Mouse (Mus musculus) embryonic facial prominence, embryonic 10.5 days (tissue): Measurements from ENCODE around the gene Tbc1d7. TPM values are rescaled to one million over a fixed set of nuclear protein-coding genes. Genes with fewer than 3 reads are reported as not detected.

ENCODE experiments used
- DNase-seq: peaks from one replicate; pipeline ENCODE4 v3.0.0-alpha.2; 2017; ENCODE audit warnings: low spot score
- H3K27ac ChIP-seq: fragments of 300-500 bp; sonication (generic); replicated peaks from 2 replicates; pipeline ENCODE4 v1.5.1; 2016; ENCODE audit warnings: mild to moderate bottlenecking
- H3K27me3 ChIP-seq: fragments of 300-500 bp; sonication (generic); replicated peaks from 2 replicates; pipeline ENCODE4 v1.6.1; 2016; ENCODE audit warnings: low read depth, mild to moderate bottlenecking; ENCODE audit not compliant: poor library complexity, severe bottlenecking
- H3K36me3 ChIP-seq: fragments of 300-500 bp; sonication (generic); replicated peaks from 2 replicates; pipeline ENCODE4 v1.6.1; 2016; ENCODE audit warnings: mild to moderate bottlenecking, moderate library complexity
- H3K4me1 ChIP-seq: fragments of 300-500 bp; sonication (generic); 2 replicates; pipeline ENCODE4 v1.6.1; 2016
- H3K4me3 ChIP-seq: fragments of 300-500 bp; sonication (generic); 2 replicates; pipeline ENCODE4 v1.5.1; 2016; ENCODE audit warnings: mild to moderate bottlenecking, moderate library complexity
- H3K9me3 ChIP-seq: fragments of 300-500 bp; sonication (generic); 2 replicates; pipeline ENCODE4 v1.6.1; 2016; ENCODE audit warnings: mild to moderate bottlenecking
- WGBS: fragments of 180-500 bp; shearing (Covaris S2); methylation state at CpG from one replicate; pipeline ENCODE4 v1.1.7; 2016; 5-methylcytosine and 5-hydroxymethylcytosine counted together
- polyA plus RNA-seq: library from polyadenylated mRNA; unstranded; fragments of >200 nt; fragmentation: Nextera tagmentation; extraction: Ambion mirVana; gene quantifications from 2 replicates; pipeline ENCODE4 v1.2.1, GENCODE M21; 2016

The Tbc1d7 gene
- polyA plus RNA-seq, 1 experiment from 2014 or later, result 64.8 TPM

- H3K9me3 ChIP-seq, result no peaks in the 10 kb centered on the region
- H3K27me3 ChIP-seq, result no peaks in the 10 kb centered on the region
- WGBS, result 29% methylated on average over 2 of the region's 2 CpGs
- no peaks in the 10 kb centered on the region for H3K36me3 ChIP-seq
- peaks cover 19% of the 10 kb centered on the region for H3K4me1 ChIP-seq
- H3K4me3 ChIP-seq, result no peak overlapping the region
- H3K27ac ChIP-seq, result no peak overlapping the region
- DNase-seq, result no peak
Measured at GRCm38 (mm10) chr13:43191290-43191689, 20.0 kb upstream of the Tbc1d7 start.

GRCm38 (mm10) chr13:43187736-43188135, 16.4 kb upstream of the Tbc1d7 start:
- H3K27me3 ChIP-seq, result no peaks in the 10 kb centered on the region
- H3K9me3 ChIP-seq, result no peaks in the 10 kb centered on the region
- no peak for DNase-seq
- H3K27ac ChIP-seq, result no peak overlapping the region
- no peak overlapping the region for H3K4me3 ChIP-seq
- H3K4me1 ChIP-seq, result peaks cover 34% of the 10 kb centered on the region
- WGBS, result 91% methylated on average over 4 of the region's 4 CpGs
- H3K36me3 ChIP-seq, result no peaks in the 10 kb centered on the region

- H3K27me3 ChIP-seq, result peaks cover 14% of the 10 kb centered on the region; the same call in 1 of the 2 replicates
- H3K4me3 ChIP-seq, result peak overlapping the region; percentile 43
- H3K27ac ChIP-seq, result peak overlapping the region; percentile 51
Measured at GRCm38 (mm10) chr13:43183248-43184055, 12.2 kb upstream of the Tbc1d7 start.

GRCm38 (mm10) chr13:43182465-43183201, 11.3 kb upstream of the Tbc1d7 start:
- Histone ChIP-seq H3K4me1 (peaks cover 29% of the 10 kb centered on the region), H3K36me3 (no peaks in the 10 kb centered on the region), H3K27me3 (peaks cover 14% of the 10 kb centered on the region; the same call in 1 of the 2 replicates), H3K9me3 (no peaks in the 10 kb centered on the region), H3K4me3 (peak overlapping the region; percentile 43), H3K27ac (peak overlapping the region; percentile 51; the same call in 1 of the 2 replicates)
- WGBS, result 26% methylated on average over 14 of the region's 14 CpGs
- DNase-seq, result peak; percentile 85

More at GRCm38 (mm10) chr13:43183248-43184055, 12.2 kb upstream of the Tbc1d7 start:
- Histone ChIP-seq H3K9me3 (no peaks in the 10 kb centered on the region), H3K4me1 (peaks cover 29% of the 10 kb centered on the region), H3K36me3 (no peaks in the 10 kb centered on the region)
- whole genome bisulfite sequencing, result 62% methylated on average over 8 of the region's 8 CpGs
- no peak for DNase-seq

- no peak overlapping the region for H3K27ac ChIP-seq
- H3K4me3 ChIP-seq, result no peak overlapping the region
- 64% methylated on average over 7 of the region's 7 CpGs for WGBS
- H3K36me3 ChIP-seq, result no peaks in the 10 kb centered on the region
- no peak for DNase-seq
- H3K4me1 ChIP-seq, result peaks cover 26% of the 10 kb centered on the region
- peaks cover 14% of the 10 kb centered on the region; the same call in 1 of the 2 replicates for H3K27me3 ChIP-seq
- no peaks in the 10 kb centered on the region for H3K9me3 ChIP-seq
Measured at GRCm38 (mm10) chr13:43181104-43181503, 9.8 kb upstream of the Tbc1d7 start.

- no peak overlapping the region for H3K4me3 ChIP-seq
- no peaks in the 10 kb centered on the region for H3K36me3 ChIP-seq
- peaks cover 13% of the 10 kb centered on the region; the same call in 1 of the 2 replicates for H3K27me3 ChIP-seq
- no peaks in the 10 kb centered on the region for H3K9me3 ChIP-seq
- WGBS, result 93% methylated on average over 7 of the region's 7 CpGs
- H3K4me1 ChIP-seq, result peaks cover 6% of the 10 kb centered on the region
- H3K27ac ChIP-seq, result no peak overlapping the region
- DNase-seq, result no peak
Measured at GRCm38 (mm10) chr13:43177317-43177716, 6.0 kb upstream of the Tbc1d7 start.

GRCm38 (mm10) chr13:43176676-43177075, 5.4 kb upstream of the Tbc1d7 start:
- DNase-seq, result no peak
- H3K9me3 ChIP-seq, result no peaks in the 10 kb centered on the region
- peaks cover 7% of the 10 kb centered on the region; the same call in 1 of the 2 replicates for H3K27me3 ChIP-seq
- no peaks in the 10 kb centered on the region for H3K36me3 ChIP-seq
- H3K4me1 ChIP-seq, result peaks cover 9% of the 10 kb centered on the region
- no peak overlapping the region for H3K27ac ChIP-seq
- no peak overlapping the region for H3K4me3 ChIP-seq
- 89% methylated on average over 3 of the region's 3 CpGs for WGBS

- Histone ChIP-seq H3K4me3 (no peak overlapping the region), H3K36me3 (peaks cover 8% of the 10 kb centered on the region), H3K4me1 (peaks cover 12% of the 10 kb centered on the region), H3K9me3 (no peaks in the 10 kb centered on the region), H3K27me3 (no peaks in the 10 kb centered on the region), H3K27ac (no peak overlapping the region; the same call in 1 of the 2 replicates)
- DNase-seq, result peak; percentile 79
- WGBS, result 16% methylated on average over 9 of the region's 9 CpGs
Measured at GRCm38 (mm10) chr13:43173262-43173661, 2.0 kb upstream of the Tbc1d7 start.

GRCm38 (mm10) chr13:43172036-43172713, 874 bp upstream of the Tbc1d7 start:
- 35% methylated on average over 14 of the region's 14 CpGs for WGBS
- Histone ChIP-seq H3K27ac (peak overlapping the region; percentile 88), H3K36me3 (peaks cover 11% of the 10 kb centered on the region), H3K27me3 (no peaks in the 10 kb centered on the region), H3K9me3 (no peaks in the 10 kb centered on the region), H3K4me1 (peaks cover 12% of the 10 kb centered on the region), H3K4me3 (peak overlapping the region; percentile 69)
- DNase-seq, result peak; percentile 52

GRCm38 (mm10) chr13:43167721-43168120, 3.6 kb downstream of the Tbc1d7 start:
- Histone ChIP-seq H3K4me1 (peaks cover 12% of the 10 kb centered on the region), H3K27ac (no peak overlapping the region), H3K27me3 (no peaks in the 10 kb centered on the region), H3K9me3 (no peaks in the 10 kb centered on the region), H3K36me3 (peaks cover 33% of the 10 kb centered on the region), H3K4me3 (no peak overlapping the region)
- WGBS, result 75% methylated on average over 9 of the region's 9 CpGs
- no peak for DNase-seq

GRCm38 (mm10) chr13:43159429-43159828, 11.9 kb downstream of the Tbc1d7 start:
- 75% methylated on average over 3 of the region's 3 CpGs for WGBS
- H3K9me3 ChIP-seq, result no peaks in the 10 kb centered on the region
- DNase-seq, result no peak
- peaks cover 60% of the 10 kb centered on the region for H3K36me3 ChIP-seq
- H3K4me3 ChIP-seq, result no peak overlapping the region
- H3K27ac ChIP-seq, result no peak overlapping the region
- no peaks in the 10 kb centered on the region for H3K27me3 ChIP-seq
- H3K4me1 ChIP-seq, result peaks cover 8% of the 10 kb centered on the region

- H3K36me3 ChIP-seq, result peaks cover 60% of the 10 kb centered on the region
- DNase-seq, result no peak
- WGBS, result 51% methylated on average over 5 of the region's 5 CpGs
- H3K4me1 ChIP-seq, result peaks cover 8% of the 10 kb centered on the region
- H3K4me3 ChIP-seq, result no peak overlapping the region
- H3K27me3 ChIP-seq, result no peaks in the 10 kb centered on the region
- H3K9me3 ChIP-seq, result no peaks in the 10 kb centered on the region
- H3K27ac ChIP-seq, result no peak overlapping the region
Measured at GRCm38 (mm10) chr13:43158281-43158680, 13.0 kb downstream of the Tbc1d7 start.
